Mouse (Mus musculus): ENCODE measurements around the gene Dnajc21.

GRCm38 (mm10) chr15:10421785-10422144 lies 48.6 kb downstream of the Dnajc21 start:
- TF ChIP-seq CTCF (IDR thresholded peaks at IDR 0.05; ENCODE audit: control insufficient read depth, insufficient read depth, insufficient replicate concordance, low read depth, low read length) (no peak), POLR2A (IDR thresholded peaks at IDR 0.05; ENCODE audit: control insufficient read depth, low read depth, low read length) (no peak)

Data from testis, adult 2 months (tissue).